Mouse (Mus musculus) midbrain, embryonic 14.5 days (tissue): ENCODE data around the gene Rtn4. TPM values are rescaled to one million over a fixed set of nuclear protein-coding genes. Genes with fewer than 3 reads are reported as not detected.

Experiments
- ATAC-seq: fragments of 200-750 bp; cut with Nextera tagmentation; 2 replicates; pipeline ENCODE4 v1.8.0; 2017; ENCODE audit warnings: moderate number of reproducible peaks, moderate library complexity; ENCODE audit not compliant: low FRiP score, low TSS enrichment
- DNase-seq: peaks from one replicate; pipeline ENCODE4 v3.0.0-alpha.2; 2015
- H3K27ac ChIP-seq: fragments of 300-500 bp; sonication (generic); replicated peaks from 2 replicates; pipeline ENCODE4 v1.5.1; 2014; ENCODE audit warnings: mild to moderate bottlenecking, low read depth, low read length, moderate library complexity
- H3K27me3 ChIP-seq: fragments of 300-500 bp; sonication (generic); 2 replicates; pipeline ENCODE4 v1.6.1; 2014; ENCODE audit warnings: low read length, control low read depth, mixed read lengths; ENCODE audit not compliant: control insufficient read depth, insufficient read depth
- H3K36me3 ChIP-seq: fragments of 300-500 bp; sonication (generic); 2 replicates; pipeline ENCODE4 v1.6.1; 2014; ENCODE audit warnings: low read length, control low read depth; ENCODE audit not compliant: control insufficient read depth, insufficient read depth
- H3K4me1 ChIP-seq: fragments of 300-500 bp; sonication (generic); 2 replicates; pipeline ENCODE4 v1.6.1; 2014; ENCODE audit warnings: mild to moderate bottlenecking, antibody characterized with exemption, low read length, control low read depth; ENCODE audit not compliant: control insufficient read depth, insufficient read depth
- H3K4me2 ChIP-seq: fragments of 300-500 bp; sonication (generic); 2 replicates; pipeline ENCODE4 v1.6.1; 2014; ENCODE audit warnings: mild to moderate bottlenecking, low read length, moderate library complexity
- H3K4me3 ChIP-seq: fragments of 300-500 bp; sonication (generic); replicated peaks from 2 replicates; pipeline ENCODE4 v1.5.1; 2014; ENCODE audit warnings: low read depth, low read length
- H3K9ac ChIP-seq: fragments of 300-500 bp; sonication (generic); replicated peaks from 2 replicates; pipeline ENCODE4 v1.6.1; 2014; ENCODE audit warnings: mild to moderate bottlenecking, low read length, moderate library complexity
- H3K9me3 ChIP-seq: fragments of 300-500 bp; sonication (generic); 2 replicates; pipeline ENCODE4 v1.6.1; 2016; ENCODE audit warnings: low read length, control low read depth, mixed read lengths; ENCODE audit not compliant: control insufficient read depth
- WGBS: fragments of 180-500 bp; shearing (Covaris S2); extraction: QIAGEN DNeasy Blood & Tissue Kit; methylation state at CpG from one replicate; pipeline ENCODE4 v1.1.7; 2014; 5-methylcytosine and 5-hydroxymethylcytosine counted together
- polyA plus RNA-seq: library from polyadenylated mRNA; unstranded; fragments of >200 nt; fragmentation: Nextera tagmentation; extraction: Ambion mirVana; gene quantifications from 2 replicates; pipeline ENCODE4 v1.2.1, GENCODE M21; 2014

Gene Rtn4
- polyA plus RNA-seq, 1 experiment from 2014 or later = 110 TPM

DNA sequence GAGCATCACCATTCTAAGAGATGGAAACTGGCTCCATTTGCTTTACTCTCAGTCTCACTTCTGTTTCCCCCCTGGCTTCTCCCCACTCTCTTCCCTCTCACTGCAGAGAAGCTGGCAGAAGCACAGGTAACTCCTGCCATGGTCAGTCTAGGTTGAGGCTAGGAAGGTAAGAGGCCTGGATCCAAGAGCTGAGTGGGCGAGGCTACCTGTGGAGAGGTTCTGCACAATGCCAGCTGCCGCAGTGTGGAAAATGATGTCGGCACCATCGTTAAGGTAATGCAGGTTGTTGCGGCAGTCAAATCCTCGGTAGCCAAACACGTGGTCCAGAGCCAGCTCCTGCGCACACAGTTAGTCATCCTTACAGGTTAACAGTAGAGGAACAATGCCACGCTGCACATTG lies 68.6 kb downstream of the Rtn4 start:
- H3K9me3 ChIP-seq = no peaks in the 10 kb centered on the region
- H3K4me2 ChIP-seq = no peak overlapping the region
- DNase-seq (no peak), ATAC-seq (no peak)
- WGBS = 97% methylated on average over 9 of the region's 9 CpGs
- no peak overlapping the region for H3K9ac ChIP-seq
- H3K27me3 ChIP-seq = no peaks in the 10 kb centered on the region
- H3K27ac ChIP-seq = no peak overlapping the region
- no peaks in the 10 kb centered on the region for H3K4me1 ChIP-seq
- 0 out of 2 replicates have a peak, but pooled peaks cover 2% of the 10 kb centered on the region for H3K36me3 ChIP-seq
- no peak overlapping the region for H3K4me3 ChIP-seq

GRCm38 (mm10) chr11:29762768-29763167 lies 70.0 kb downstream of the Rtn4 start:
- WGBS = 95% methylated on average over 1 of the region's 1 CpGs
- no peak overlapping the region for H3K4me2 ChIP-seq
- H3K9me3 ChIP-seq = no peaks in the 10 kb centered on the region
- 0 out of 2 replicates have a peak, but pooled peaks cover 2% of the 10 kb centered on the region for H3K36me3 ChIP-seq
- H3K4me3 ChIP-seq = no peak overlapping the region
- ATAC-seq (no peak), DNase-seq (no peak)
- no peaks in the 10 kb centered on the region for H3K27me3 ChIP-seq
- H3K4me1 ChIP-seq = no peaks in the 10 kb centered on the region
- no peak overlapping the region for H3K27ac ChIP-seq
- no peak overlapping the region for H3K9ac ChIP-seq

GRCm38 (mm10) chr11:29765063-29765462 lies 72.3 kb downstream of the Rtn4 start:
- Histone ChIP-seq H3K4me1 (no peaks in the 10 kb centered on the region), H3K9ac (no peak overlapping the region), H3K27me3 (no peaks in the 10 kb centered on the region), H3K9me3 (no peaks in the 10 kb centered on the region), H3K4me3 (no peak overlapping the region), H3K27ac (no peak overlapping the region), H3K36me3 (no peaks in the 10 kb centered on the region), H3K4me2 (no peak overlapping the region)
- no peak for DNase-seq
- no peak for ATAC-seq
- WGBS = 33% methylated on average over 4 of the region's 4 CpGs

DNA sequence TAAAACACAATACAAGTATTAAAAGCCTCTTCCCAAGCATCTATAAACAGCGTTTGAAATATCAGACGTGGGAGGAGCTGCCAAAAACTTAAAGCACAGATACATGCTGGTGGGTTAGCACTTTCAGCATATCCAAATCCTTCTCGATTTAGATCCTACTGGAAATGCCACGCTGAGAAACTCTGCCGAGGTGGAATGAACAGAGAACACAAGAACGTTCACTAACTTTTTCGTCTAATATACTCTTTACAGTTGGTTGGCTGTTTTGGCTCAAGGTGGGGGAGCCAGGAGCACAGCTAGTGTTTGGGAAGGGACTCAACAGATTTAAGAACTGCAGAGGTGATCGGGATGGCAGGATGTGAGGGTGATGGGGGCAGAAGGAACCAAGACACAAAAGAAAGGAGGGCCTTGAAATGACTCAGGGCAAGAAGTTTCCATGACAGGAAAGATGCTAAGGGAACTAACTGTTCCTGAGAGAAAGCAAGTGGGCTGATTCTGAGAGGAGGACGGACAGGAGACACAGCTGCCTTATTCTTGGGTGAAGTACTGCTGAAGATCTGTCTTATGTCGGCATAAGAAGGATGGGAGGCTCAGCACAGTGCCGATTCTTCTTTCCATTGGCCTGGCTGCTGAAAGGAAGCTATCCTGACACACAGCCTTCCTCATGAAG lies 73.7 kb downstream of the Rtn4 start:
- Histone ChIP-seq H3K9ac (no peak overlapping the region), H3K4me1 (no peaks in the 10 kb centered on the region), H3K27ac (no peak overlapping the region), H3K4me2 (no peak overlapping the region), H3K9me3 (no peaks in the 10 kb centered on the region), H3K27me3 (no peaks in the 10 kb centered on the region), H3K36me3 (no peaks in the 10 kb centered on the region), H3K4me3 (no peak overlapping the region)
- no peak for ATAC-seq
- WGBS = 87% methylated on average over 11 of the region's 11 CpGs
- no peak for DNase-seq

DNA sequence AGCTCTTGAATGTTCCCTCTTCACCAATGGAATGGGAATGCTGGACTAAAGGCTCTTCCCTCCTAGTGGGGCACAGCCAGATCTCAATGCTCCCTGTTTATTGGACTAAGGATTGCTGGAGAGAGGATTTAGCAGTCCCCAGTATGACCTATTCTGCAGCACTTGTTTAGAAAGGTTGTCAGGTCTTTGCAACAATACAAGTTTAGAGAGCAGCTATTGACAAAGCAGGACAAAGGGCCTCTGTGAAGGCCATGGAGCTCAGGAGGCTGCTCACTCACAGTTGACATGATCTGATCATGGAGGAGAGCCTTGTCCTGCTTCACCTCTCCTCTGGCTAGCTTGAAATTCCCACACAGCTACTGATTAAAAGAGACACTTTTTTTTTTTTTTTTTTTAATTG lies 75.8 kb downstream of the Rtn4 start:
- no peak overlapping the region for H3K9ac ChIP-seq
- H3K9me3 ChIP-seq = no peaks in the 10 kb centered on the region
- DNase-seq (no peak), ATAC-seq (no peak)
- no peaks in the 10 kb centered on the region for H3K36me3 ChIP-seq
- no peak overlapping the region for H3K27ac ChIP-seq
- H3K4me2 ChIP-seq = no peak overlapping the region
- H3K4me3 ChIP-seq = no peak overlapping the region
- H3K27me3 ChIP-seq = no peaks in the 10 kb centered on the region
- H3K4me1 ChIP-seq = no peaks in the 10 kb centered on the region

DNA sequence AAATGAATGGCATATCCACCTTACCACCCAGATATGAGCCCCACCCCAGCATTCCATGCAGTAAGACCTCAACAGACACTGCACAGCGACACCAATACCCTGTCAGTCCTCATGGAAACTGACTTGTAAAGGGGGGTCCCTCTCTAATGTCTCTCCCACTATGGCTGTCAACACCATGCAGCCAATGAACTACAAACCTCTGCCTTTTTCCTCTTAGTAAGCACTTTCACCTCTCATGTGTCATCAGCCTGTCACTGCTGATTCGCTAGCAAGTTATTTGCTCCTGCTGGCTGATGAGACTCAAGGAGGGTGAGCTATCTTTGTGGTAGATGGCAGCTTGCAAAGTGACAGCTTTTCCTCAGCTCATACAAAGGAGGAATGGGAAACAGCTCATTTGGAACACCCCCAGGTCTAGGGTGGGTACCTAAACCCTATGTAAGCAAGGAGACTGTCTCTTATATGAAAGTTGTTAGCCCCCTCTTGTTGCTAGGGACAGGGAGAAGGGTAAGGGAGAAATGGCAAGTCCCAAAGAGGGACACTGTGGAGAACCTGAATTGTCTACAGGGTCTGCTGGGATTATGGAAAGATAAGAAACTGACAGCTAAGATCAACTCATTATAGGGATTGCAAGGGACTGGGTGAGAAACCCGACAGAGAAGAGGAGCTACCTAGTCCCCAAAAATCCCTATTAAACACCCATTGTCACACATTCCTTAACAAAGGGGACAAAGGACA lies 78.1 kb downstream of the Rtn4 start:
- H3K9me3 ChIP-seq = no peaks in the 10 kb centered on the region
- H3K4me1 ChIP-seq = peaks cover 7% of the 10 kb centered on the region; the same call in 1 of the 2 replicates
- 73% methylated on average over 3 of the region's 3 CpGs for WGBS
- no peak overlapping the region for H3K27ac ChIP-seq
- no peak for ATAC-seq
- H3K4me3 ChIP-seq = no peak overlapping the region
- no peak for DNase-seq
- H3K9ac ChIP-seq = no peak overlapping the region
- H3K27me3 ChIP-seq = no peaks in the 10 kb centered on the region
- H3K36me3 ChIP-seq = no peaks in the 10 kb centered on the region
- H3K4me2 ChIP-seq = no peak overlapping the region

DNA sequence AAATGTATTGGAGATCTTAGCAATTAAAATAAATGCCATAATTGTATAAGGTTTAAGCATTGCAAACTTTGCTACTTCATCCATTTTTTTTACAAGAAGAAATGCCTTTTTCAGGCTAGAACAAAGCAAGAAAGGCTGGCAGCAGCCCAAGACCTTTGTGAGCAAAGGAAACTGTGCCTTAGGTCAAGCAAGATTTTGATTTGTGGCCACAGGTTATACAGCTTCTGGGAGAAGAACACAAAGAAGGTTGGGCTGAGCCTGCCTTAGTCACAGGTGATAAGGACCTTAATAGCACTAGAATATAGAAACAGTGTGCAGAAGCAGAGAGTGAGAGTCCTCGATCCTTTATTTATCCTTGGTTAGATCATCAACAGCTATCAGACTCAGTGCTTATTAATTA lies 79.5 kb downstream of the Rtn4 start:
- ATAC-seq (no peak), DNase-seq (no peak)
- Histone ChIP-seq H3K9ac (no peak overlapping the region), H3K9me3 (no peaks in the 10 kb centered on the region), H3K27me3 (no peaks in the 10 kb centered on the region), H3K4me3 (no peak overlapping the region), H3K36me3 (no peaks in the 10 kb centered on the region), H3K4me2 (no peak overlapping the region), H3K27ac (no peak overlapping the region), H3K4me1 (peaks cover 7% of the 10 kb centered on the region; the same call in 1 of the 2 replicates)
- WGBS = 93% methylated on average over 1 of the region's 1 CpGs

GRCm38 (mm10) chr11:29774296-29774695 lies 81.5 kb downstream of the Rtn4 start:
- peak; percentile 68; the same call in 1 of the 2 replicates for ATAC-seq
- peaks cover 7% of the 10 kb centered on the region; the same call in 1 of the 2 replicates for H3K4me1 ChIP-seq
- 13% methylated on average over 2 of the region's 2 CpGs for WGBS

GRCm38 (mm10) chr11:29774760-29775159 lies 82.0 kb downstream of the Rtn4 start:
- H3K4me1 ChIP-seq = peaks cover 7% of the 10 kb centered on the region; the same call in 1 of the 2 replicates
- H3K36me3 ChIP-seq = no peaks in the 10 kb centered on the region
- no peaks in the 10 kb centered on the region for H3K27me3 ChIP-seq
- DNase-seq (no peak), ATAC-seq (no peak)
- H3K4me3 ChIP-seq = no peak overlapping the region
- no peak overlapping the region for H3K9ac ChIP-seq
- H3K9me3 ChIP-seq = no peaks in the 10 kb centered on the region
- 70% methylated on average over 2 of the region's 2 CpGs for WGBS
- H3K27ac ChIP-seq = peak overlapping the region; percentile 8; the same call in 1 of the 2 replicates
- H3K4me2 ChIP-seq = no peak overlapping the region

More at GRCm38 (mm10) chr11:29774296-29774695, 81.5 kb downstream of the Rtn4 start:
- peak; percentile 48 for DNase-seq
- Histone ChIP-seq H3K9me3 (no peaks in the 10 kb centered on the region), H3K4me3 (no peak overlapping the region), H3K4me2 (no peak overlapping the region), H3K27me3 (no peaks in the 10 kb centered on the region), H3K9ac (no peak overlapping the region), H3K36me3 (no peaks in the 10 kb centered on the region), H3K27ac (peak overlapping the region; percentile 8; the same call in 1 of the 2 replicates)
